Mouse (Mus musculus) lung, postnatal 0 days (tissue): ENCODE measurements at regions not wholly inside any gene's neighbourhood (a gene's known extent, or its start where the extent isn't known, plus 50 kb on each side); places are given as distances from the start of the nearest gene placed in this dataset.

Source experiments
- CTCF ChIP-seq: IDR thresholded peaks from 2 replicates; pipeline ENCODE4 v1.5.1; 2016; ENCODE audit warnings: antibody characterized with exemption, mild to moderate bottlenecking
- EP300 ChIP-seq: IDR thresholded peaks from 2 replicates; pipeline ENCODE4 v1.6.1; 2016; ENCODE audit warnings: antibody characterized with exemption, mild to moderate bottlenecking, control low read depth

DNA sequence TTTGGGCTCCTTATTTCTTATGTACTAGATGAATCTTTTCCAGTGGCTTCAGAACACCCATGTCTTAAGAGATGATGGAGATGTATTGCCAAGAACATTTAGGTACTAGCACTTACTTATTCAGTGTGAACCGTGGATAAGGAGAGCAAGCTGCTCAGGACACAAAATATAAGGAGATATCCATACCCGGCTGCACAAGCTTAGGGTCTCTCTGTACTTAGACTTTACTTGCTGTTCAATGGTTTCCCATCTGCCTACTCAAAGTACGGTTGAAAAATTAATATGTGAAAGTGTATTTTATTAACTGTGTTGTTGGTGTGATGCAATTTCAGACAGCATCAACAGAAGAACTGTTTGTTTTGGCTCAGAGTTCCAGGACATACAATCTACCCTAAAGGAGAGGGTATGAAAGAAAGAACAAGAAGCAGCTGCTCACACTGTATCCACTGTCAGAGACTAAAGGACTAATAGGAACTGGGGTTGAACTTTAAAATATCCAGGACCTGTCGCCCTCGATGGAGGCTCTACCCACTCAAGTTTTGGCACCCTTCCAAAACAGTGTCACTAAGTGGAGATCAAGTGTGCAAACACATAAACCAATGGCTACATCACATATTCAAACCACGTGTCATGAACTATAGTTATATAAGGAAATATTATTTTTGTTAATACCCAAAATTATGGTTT, 174.9 kb downstream of the Osr1 start:
- TF ChIP-seq CTCF (no peak), EP300 (0 out of 2 replicates have a peak, but pooled peaks have one; percentile 11)
